Mouse (Mus musculus) mesoderm, embryonic 11.5 days (tissue): ENCODE measurements around the gene Olfr1062.
"Not testable (repeated sequence)": the region's sequence is repeated elsewhere in the genome, so short reads cannot be mapped to it uniquely, and the experiment has no call there.

Experiments
- DNase-seq: peaks from one replicate; pipeline ENCODE4 v3.0.0-alpha.2; 2012; ENCODE audit warnings: low read depth, low spot score

Olfr1062 gene

GRCm38 (mm10) chr2:86426649-86427048 lies at the start of gene Olfr1062:
Olfr1062 (minus strand) TSS chr2:86426749.
- not testable (repeated sequence) for DNase-seq

DNA sequence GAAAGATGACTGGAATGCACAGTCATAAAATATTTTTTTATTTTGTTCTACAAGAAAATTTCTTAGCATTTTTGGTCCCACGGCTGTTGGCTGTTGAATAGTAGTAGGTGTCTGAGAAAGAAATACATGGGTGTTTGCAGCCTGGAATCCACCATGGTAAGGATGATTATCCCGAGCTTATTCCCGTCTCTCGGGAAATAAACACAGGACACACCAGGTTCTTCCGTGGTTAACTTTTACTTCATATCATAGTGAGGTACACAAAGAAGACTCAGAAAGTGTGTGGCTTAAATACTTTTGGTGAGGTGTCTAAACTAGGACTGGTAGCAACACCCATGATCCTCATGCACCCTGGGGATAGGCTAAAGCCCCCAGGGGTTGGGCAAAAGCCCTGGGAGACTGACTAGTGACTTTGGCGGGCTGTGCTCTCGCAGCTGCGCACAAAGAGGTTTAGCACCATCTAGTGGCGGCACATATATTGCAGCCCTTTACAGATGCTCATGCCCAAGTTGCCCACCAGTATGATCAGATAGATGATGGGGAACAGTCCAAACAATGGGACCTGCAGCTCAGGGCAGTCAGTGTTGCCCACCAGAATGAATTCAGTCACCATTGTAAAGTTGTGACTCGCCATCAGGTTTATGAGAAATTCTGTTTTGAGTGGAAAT lies 38.0 kb upstream of the Olfr1062 start:
- DNase-seq: no peak

- DNase-seq: no peak
These were observed 33.9 kb upstream of the Olfr1062 start for GRCm38 (mm10) chr2:86460434-86460833.

DNA sequence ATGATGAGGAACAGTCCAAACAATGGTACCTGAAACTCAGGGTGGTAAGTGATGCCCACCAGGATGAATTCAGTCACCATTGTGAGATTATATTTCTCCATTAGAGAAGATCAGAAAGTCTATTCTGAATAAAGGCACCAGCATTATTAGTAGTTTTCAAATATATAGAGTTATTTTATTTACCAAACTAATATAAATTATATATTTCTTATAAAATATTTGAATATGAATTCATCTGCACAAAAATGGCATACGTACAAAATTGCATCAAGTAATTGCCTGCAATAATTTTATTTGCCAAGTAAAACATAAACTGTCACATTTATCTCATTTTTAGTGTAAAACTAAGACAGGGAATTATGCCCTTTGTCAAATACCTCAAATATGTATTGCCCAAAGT lies 29.6 kb upstream of the Olfr1062 start, which contains the start of gene Olfr1066:
Olfr1066 (minus strand) TSS at position 101 of the 400 bp plus-strand sequence.
- DNase-seq: no peak

DNA sequence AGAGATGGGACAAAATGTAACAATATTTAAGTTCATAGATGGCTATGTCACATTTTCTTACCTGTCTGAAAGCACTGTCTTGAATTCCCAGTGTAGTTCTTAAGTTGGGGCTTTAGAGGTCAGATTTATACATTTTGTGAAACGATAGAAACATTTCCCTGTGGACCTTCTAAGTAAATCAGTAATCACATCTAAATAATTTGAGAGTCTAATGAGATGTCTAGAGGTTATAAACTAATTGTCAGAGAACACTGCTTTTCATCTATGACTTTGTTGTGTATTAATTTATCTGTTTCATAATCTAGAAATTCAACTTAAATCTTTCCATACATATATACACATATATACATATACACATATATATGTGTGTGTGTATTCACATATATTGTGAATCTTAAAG lies 23.9 kb upstream of the Olfr1062 start, which contains the start of gene Olfr1065:
Olfr1065 (minus strand) TSS at position 101 of the 400 bp plus-strand sequence.
- not testable (repeated sequence) for DNase-seq

- DNase-seq: not testable (repeated sequence)
These were observed 15.6 kb upstream of the Olfr1062 start for GRCm38 (mm10) chr2:86442101-86442500.

DNA sequence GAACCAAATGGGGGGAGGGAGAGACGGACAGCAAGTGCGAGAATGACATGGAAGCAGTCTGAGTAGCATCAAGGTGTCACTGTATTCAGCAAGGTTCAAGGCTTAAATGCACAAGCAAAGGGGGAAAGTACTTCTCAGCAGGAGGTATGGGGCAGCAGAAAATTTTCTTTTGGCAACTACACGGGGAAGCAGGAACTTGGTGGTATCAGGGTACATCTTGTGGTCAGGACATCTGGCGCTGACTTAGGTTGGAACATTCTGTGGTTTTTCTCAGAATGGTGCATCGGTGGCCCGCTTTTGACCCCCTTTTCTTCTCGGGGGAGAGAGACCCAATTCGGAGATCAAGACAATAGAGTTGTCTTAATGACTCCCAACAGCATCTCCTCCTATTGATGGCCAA lies 2.0 kb upstream of the Olfr1062 start:
- DNase-seq: not testable (repeated sequence)

DNA sequence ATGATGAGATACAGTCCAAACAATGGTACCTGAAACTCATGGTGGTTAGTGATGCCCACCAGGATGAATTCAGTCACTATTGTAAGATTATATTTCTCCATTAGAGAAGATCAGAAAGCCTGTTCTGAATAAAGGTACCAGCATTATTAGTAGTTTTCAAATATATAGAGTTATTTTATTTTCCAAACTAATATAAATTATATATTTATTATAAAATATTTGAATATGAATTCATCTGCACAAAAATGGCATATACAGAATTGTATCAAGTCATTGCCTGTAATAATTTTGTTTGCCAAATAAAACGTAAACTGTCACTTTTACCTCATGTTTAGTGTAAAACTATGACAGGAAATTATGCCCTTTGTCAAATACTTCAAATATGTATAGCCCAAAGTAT lies 12.6 kb downstream of the Olfr1062 start, which contains the start of gene Olfr1061:
Olfr1061 (minus strand) TSS at position 101 of the 400 bp plus-strand sequence.
- DNase-seq: no peak

- DNase-seq: no peak
These were observed 31.4 kb downstream of the Olfr1062 start for GRCm38 (mm10) chr2:86395114-86395513.

DNA sequence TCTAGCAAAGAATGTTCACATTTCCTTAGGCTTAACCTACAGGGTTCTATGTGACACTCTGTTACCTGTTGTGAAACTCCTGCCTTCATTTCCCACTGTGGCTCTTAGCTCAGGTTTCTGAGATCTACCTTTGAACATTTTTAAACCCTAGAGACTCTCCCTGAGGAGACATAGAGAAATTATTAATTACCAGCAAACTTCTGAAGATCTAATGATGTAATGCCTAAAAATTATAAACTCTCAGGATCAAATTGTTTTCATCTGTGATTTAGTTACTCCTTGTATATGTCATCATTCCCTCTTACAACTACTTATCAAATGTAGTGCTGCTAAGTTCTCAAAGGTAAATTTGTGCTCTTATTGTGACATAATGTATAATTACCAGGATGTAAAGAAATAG lies 38.1 kb downstream of the Olfr1062 start, which contains the start of gene Olfr1058:
Olfr1058 (minus strand) TSS at position 101 of the 400 bp plus-strand sequence.
- not testable (repeated sequence) for DNase-seq

GRCm38 (mm10) chr2:86378293-86378692 lies 48.3 kb downstream of the Olfr1062 start, which contains the start of gene Olfr1057:
Olfr1057 (minus strand) TSS chr2:86378393.
- no peak for DNase-seq
